Mouse (Mus musculus) Patski (cell line): ENCODE results near the gene Tcirg1. TPM values are rescaled to one million over a fixed set of nuclear protein-coding genes. Genes with fewer than 3 reads are reported as not detected.

ENCODE experiments used
- ATAC-seq: fragments of 100-300 bp; one replicate; pipeline ENCODE4 v1.8.0; 2021
- CTCF ChIA-PET: fragments of 350-600 bp; sonication (Branson Sonifier 250); formaldehyde crosslinking; loops from one replicate; lab custom pipeline; 2022; ENCODE audit warnings: inconsistent platforms; lab: Charles Lee
- POLR2A ChIA-PET: fragments of 350-600 bp; sonication (Branson Sonifier 250); formaldehyde crosslinking; loops from one replicate; lab custom pipeline; 2022; ENCODE audit warnings: antibody characterized with exemption, inconsistent platforms; lab: Charles Lee
- DNase-seq: peaks from one replicate; pipeline ENCODE4 v3.0.0-alpha.2; 2011; ENCODE audit warnings: low read depth, low spot score
- H3K27me3 ChIP-seq: fragments of 371-371 bp; one replicate; pipeline ENCODE4 v1.5.1; 2021
- CTCF ChIP-seq: fragments of 100-300 bp; IDR thresholded peaks from one replicate; pipeline ENCODE4 v1.5.1; 2021
- in situ Hi-C: fragments of 300-500 bp; cut with MboI; formaldehyde crosslinking; loops from 3 replicates; pipeline ENCODE4 v1.11.1; 2018; ENCODE audit warnings: low pct_unique_long_range_greater_than_20kb, mixed read lengths
- polyA plus RNA-seq: library from polyadenylated mRNA; unstranded; gene quantifications from one replicate; pipeline ENCODE4 v1.2.3, GENCODE M21; 2021

Tcirg1 gene
- polyA plus RNA-seq, 1 experiment from 2014 or later = 80.3 TPM

- DNase-seq (no peak), ATAC-seq (no peak)
- in situ Hi-C loops = no loop called here
- POLR2A ChIA-PET = no interaction called here
- TF ChIP-seq CTCF = no peak
- CTCF ChIA-PET = interaction anchor here (0.7 to 1.0 kb wide), 2 partner anchors 9 to 15 kb away, joined by 3 read pairs; no protein-coding TSS in a partner anchor
- H3K27me3 ChIP-seq = no peaks in the 10 kb centered on the region
These were observed 58.6 kb downstream of the Tcirg1 start for GRCm38 (mm10) chr19:3848207-3848808.

GRCm38 (mm10) chr19:3847711-3848110 lies 59.2 kb downstream of the Tcirg1 start:
- ChIA-PET CTCF (no interaction called here), POLR2A (interaction anchor here (0.6 kb wide), 1 partner anchor 44 kb away, joined by 4 read pairs; no protein-coding TSS in a partner anchor)
- DNase-seq (no peak), ATAC-seq (no peak)
- TF ChIP-seq CTCF = no peak
- no peaks in the 10 kb centered on the region for H3K27me3 ChIP-seq
- in situ Hi-C loops = no loop called here

- ChIA-PET POLR2A (interaction anchor here (0.6 kb wide), 1 partner anchor 43 kb away, joined by 4 read pairs; no protein-coding TSS in a partner anchor), CTCF (no interaction called here)
- no peaks in the 10 kb centered on the region for H3K27me3 ChIP-seq
- no peak for TF ChIP-seq CTCF
- in situ Hi-C loops = no loop called here
- ATAC-seq (no peak), DNase-seq (no peak)
These were observed 60.0 kb downstream of the Tcirg1 start for GRCm38 (mm10) chr19:3846676-3847604.

Other genes starting within 250 kb of the Tcirg1 start
- 44.9 TPM for gene Lrp5, start 220.6 kb downstream of the Tcirg1 start, polyA plus RNA-seq
- 58.9 TPM for gene 1810055G02Rik, start 198.8 kb downstream of the Tcirg1 start, polyA plus RNA-seq
- gene Kmt5b, start 139.7 kb downstream of the Tcirg1 start, polyA plus RNA-seq = 35.0 TPM
- 169 TPM for gene Chka, start 55.4 kb downstream of the Tcirg1 start, polyA plus RNA-seq
- gene Ndufs8, start 5.6 kb upstream of the Tcirg1 start, polyA plus RNA-seq = 232 TPM
- 22.2 TPM for gene Aldh3b1, start 22.7 kb upstream of the Tcirg1 start, polyA plus RNA-seq
- gene Unc93b1, start 28.1 kb upstream of the Tcirg1 start, polyA plus RNA-seq = not detected
- gene Aldh3b3, start 51.5 kb upstream of the Tcirg1 start, polyA plus RNA-seq = 0.17 TPM
- 0.05 TPM for gene Aldh3b2, start 65.2 kb upstream of the Tcirg1 start, polyA plus RNA-seq
- gene Acy3, start 79.4 kb upstream of the Tcirg1 start, polyA plus RNA-seq = 3.9 TPM
- 0.03 TPM for gene Tbx10, start 85.6 kb upstream of the Tcirg1 start, polyA plus RNA-seq
- gene Nudt8, start 93.4 kb upstream of the Tcirg1 start, polyA plus RNA-seq = 35.1 TPM
- gene Gm49405, start 93.5 kb upstream of the Tcirg1 start, polyA plus RNA-seq = 3.1 TPM
- 7.1 TPM for gene Doc2g, start 96.2 kb upstream of the Tcirg1 start, polyA plus RNA-seq
- 231 TPM for gene Ndufv1, start 105.7 kb upstream of the Tcirg1 start, polyA plus RNA-seq
- gene Gstp1, start 130.9 kb upstream of the Tcirg1 start, polyA plus RNA-seq = 1,288 TPM
- 379 TPM for gene Gstp2, start 138.9 kb upstream of the Tcirg1 start, polyA plus RNA-seq
- gene Gstp3, start 152.4 kb upstream of the Tcirg1 start, polyA plus RNA-seq = not detected
- gene Cabp2, start 174.4 kb upstream of the Tcirg1 start, polyA plus RNA-seq = not detected
- gene Cdk2ap2, start 190.0 kb upstream of the Tcirg1 start, polyA plus RNA-seq = 93.8 TPM
- gene Pitpnm1, start 192.9 kb upstream of the Tcirg1 start, polyA plus RNA-seq = 109 TPM
- gene Aip, start 218.7 kb upstream of the Tcirg1 start, polyA plus RNA-seq = 149 TPM
- not detected for gene Gpr152, start 232.7 kb upstream of the Tcirg1 start, polyA plus RNA-seq
- 0.17 TPM for gene Cabp4, start 236.9 kb upstream of the Tcirg1 start, polyA plus RNA-seq
- 321 TPM for gene Coro1b, start 241.5 kb upstream of the Tcirg1 start, polyA plus RNA-seq
- gene Ptprcap, start 246.5 kb upstream of the Tcirg1 start, polyA plus RNA-seq = 0.62 TPM